Mouse (Mus musculus) forebrain, embryonic 16.5 days (tissue): ENCODE data around the gene Acvr1b. TPM values are rescaled to one million over a fixed set of nuclear protein-coding genes. Genes with fewer than 3 reads are reported as not detected.

Source experiments
- ATAC-seq: fragments of 200-750 bp; cut with Nextera tagmentation; 2 replicates; pipeline ENCODE4 v1.8.0; 2017; ENCODE audit warnings: mild to moderate bottlenecking, moderate library complexity
- H3K27ac ChIP-seq: fragments of 300-500 bp; sonication (generic); 2 replicates; pipeline ENCODE4 v1.5.1; 2014; ENCODE audit warnings: low read length, control low read depth
- H3K27me3 ChIP-seq: fragments of 300-500 bp; sonication (generic); replicated peaks from 2 replicates; pipeline ENCODE4 v1.6.1; 2014; ENCODE audit warnings: low read length; ENCODE audit not compliant: control insufficient read depth, insufficient read depth
- H3K36me3 ChIP-seq: fragments of 300-500 bp; sonication (generic); 2 replicates; pipeline ENCODE4 v1.6.1; 2014; ENCODE audit not compliant: control insufficient read depth, insufficient read depth
- H3K4me1 ChIP-seq: fragments of 300-500 bp; sonication (generic); replicated peaks from 2 replicates; pipeline ENCODE4 v1.6.1; 2014; ENCODE audit warnings: low read length; ENCODE audit not compliant: control insufficient read depth, insufficient read depth
- H3K4me2 ChIP-seq: fragments of 300-500 bp; sonication (generic); 2 replicates; pipeline ENCODE4 v1.6.1; 2014; ENCODE audit warnings: mild to moderate bottlenecking, low read length, control low read depth
- H3K4me3 ChIP-seq: fragments of 300-500 bp; sonication (generic); replicated peaks from 2 replicates; pipeline ENCODE4 v1.5.1; 2014; ENCODE audit warnings: mild to moderate bottlenecking, low read length, control low read depth
- H3K9ac ChIP-seq: fragments of 300-500 bp; sonication (generic); replicated peaks from 2 replicates; pipeline ENCODE4 v1.6.1; 2014; ENCODE audit warnings: low read depth, low read length, control low read depth
- H3K9me3 ChIP-seq: fragments of 300-500 bp; sonication (generic); 2 replicates; pipeline ENCODE4 v1.6.1; 2016; ENCODE audit warnings: low read length; ENCODE audit not compliant: control insufficient read depth
- WGBS: fragments of 180-500 bp; shearing (Covaris S2); extraction: QIAGEN DNeasy Blood & Tissue Kit; methylation state at CpG from one replicate; pipeline ENCODE4 v1.1.7; 2014; 5-methylcytosine and 5-hydroxymethylcytosine counted together
- polyA plus RNA-seq: library from polyadenylated mRNA; unstranded; fragments of >200 nt; fragmentation: Nextera tagmentation; extraction: Ambion mirVana; gene quantifications from 2 replicates; pipeline ENCODE4 v1.2.1, GENCODE M21; 2015

Gene Acvr1b
- polyA plus RNA-seq, 1 experiment from 2014 or later = 27.4 TPM

- 0 out of 2 replicates have a peak, but pooled peaks cover under 1% of the 10 kb centered on the region for H3K4me1 ChIP-seq
- no peak for ATAC-seq
- no peaks in the 10 kb centered on the region for H3K27me3 ChIP-seq
- no peaks in the 10 kb centered on the region for H3K36me3 ChIP-seq
- no peak overlapping the region for H3K27ac ChIP-seq
- WGBS = 90% methylated on average over 5 of the region's 5 CpGs
- no peak overlapping the region for H3K4me3 ChIP-seq
- no peak overlapping the region for H3K4me2 ChIP-seq
- no peaks in the 10 kb centered on the region for H3K9me3 ChIP-seq
- H3K9ac ChIP-seq = no peak overlapping the region
These were observed 4.0 kb upstream of the Acvr1b start for GRCm38 (mm10) chr15:101169910-101170309.

DNA sequence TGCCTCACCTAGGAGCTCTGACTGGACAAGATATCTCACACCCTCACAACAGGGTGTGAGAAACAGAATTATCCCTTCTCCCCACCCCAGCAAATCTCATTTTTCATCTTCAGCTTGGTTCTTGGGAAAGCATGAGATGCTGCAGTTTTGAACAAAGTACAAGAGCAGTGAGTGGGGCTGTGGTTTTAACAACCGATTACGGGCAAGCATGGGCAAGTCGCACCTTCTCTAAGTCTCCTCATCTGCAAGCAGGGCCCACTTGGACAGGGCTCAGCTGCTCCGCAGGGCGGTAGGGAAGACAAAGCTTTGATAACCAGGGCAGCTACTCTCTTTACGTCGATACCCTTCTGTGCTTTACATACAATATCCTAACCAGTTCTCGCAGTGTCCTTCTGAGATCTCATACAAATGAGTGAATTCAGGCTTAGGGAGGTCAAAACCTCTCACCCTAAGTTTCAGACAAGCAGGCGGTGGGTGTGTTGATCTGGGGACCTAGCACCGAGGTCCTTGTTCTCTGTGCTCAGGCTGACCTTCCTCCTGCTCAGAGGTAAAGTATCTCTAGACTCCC lies 3.4 kb upstream of the Acvr1b start:
- H3K4me3 ChIP-seq = no peak overlapping the region
- H3K9me3 ChIP-seq = no peaks in the 10 kb centered on the region
- H3K27me3 ChIP-seq = no peaks in the 10 kb centered on the region
- 79% methylated on average over 10 of the region's 10 CpGs for WGBS
- H3K4me2 ChIP-seq = no peak overlapping the region
- H3K9ac ChIP-seq = no peak overlapping the region
- no peak overlapping the region for H3K27ac ChIP-seq
- H3K36me3 ChIP-seq = no peaks in the 10 kb centered on the region
- H3K4me1 ChIP-seq = peaks cover 6% of the 10 kb centered on the region; the same call in 1 of the 2 replicates
- no peak for ATAC-seq

DNA sequence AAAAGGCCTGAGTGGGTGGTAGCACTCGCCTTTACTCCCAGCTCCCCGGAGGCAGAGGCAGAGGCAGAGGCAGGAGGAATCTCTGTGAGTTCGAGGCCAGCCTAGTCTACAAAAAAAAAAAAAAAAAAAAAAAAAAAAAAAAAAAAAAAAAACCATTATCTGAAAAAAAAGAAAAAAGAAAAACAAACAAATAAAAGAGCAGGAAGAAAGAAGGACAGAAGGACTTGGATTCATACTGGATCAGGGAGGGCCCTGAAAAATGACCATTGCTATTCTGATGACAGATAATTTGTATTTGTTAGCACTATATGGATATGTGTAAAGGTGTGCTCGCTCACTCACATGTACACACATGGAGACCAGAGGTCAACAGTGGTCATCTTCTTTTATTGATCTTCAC lies 2.6 kb upstream of the Acvr1b start:
- Histone ChIP-seq H3K36me3 (no peaks in the 10 kb centered on the region), H3K9me3 (no peaks in the 10 kb centered on the region), H3K4me3 (no peak overlapping the region), H3K9ac (no peak overlapping the region), H3K4me1 (peaks cover 13% of the 10 kb centered on the region), H3K27ac (no peak overlapping the region), H3K27me3 (no peaks in the 10 kb centered on the region), H3K4me2 (no peak overlapping the region)
- ATAC-seq = no peak
- 82% methylated on average over 4 of the region's 4 CpGs for WGBS

DNA sequence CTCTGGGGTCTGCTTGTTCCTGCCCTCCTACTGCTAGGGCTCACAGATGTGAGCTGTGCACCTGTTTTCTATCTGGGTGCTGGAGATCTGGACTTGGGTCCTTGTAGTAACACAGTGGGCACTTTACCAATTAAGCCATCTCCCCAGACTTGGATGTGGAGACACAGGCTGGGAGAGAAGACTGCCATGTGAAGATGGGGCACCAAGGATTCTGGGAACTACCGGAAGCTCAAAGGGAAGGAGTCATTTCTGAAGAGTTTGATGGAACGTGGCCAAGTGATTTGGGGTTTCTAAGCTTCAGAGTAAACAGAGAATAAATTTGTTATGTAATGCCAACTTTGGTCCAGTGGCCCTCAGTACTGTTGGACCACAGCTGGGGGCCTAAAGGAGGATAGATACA lies 1.9 kb upstream of the Acvr1b start:
- no peak overlapping the region for H3K4me3 ChIP-seq
- H3K9me3 ChIP-seq = no peaks in the 10 kb centered on the region
- WGBS = 81% methylated on average over 2 of the region's 2 CpGs
- H3K4me2 ChIP-seq = no peak overlapping the region
- no peaks in the 10 kb centered on the region for H3K27me3 ChIP-seq
- H3K27ac ChIP-seq = no peak overlapping the region
- H3K9ac ChIP-seq = no peak overlapping the region
- peaks cover 21% of the 10 kb centered on the region for H3K4me1 ChIP-seq
- no peak for ATAC-seq
- no peaks in the 10 kb centered on the region for H3K36me3 ChIP-seq

DNA sequence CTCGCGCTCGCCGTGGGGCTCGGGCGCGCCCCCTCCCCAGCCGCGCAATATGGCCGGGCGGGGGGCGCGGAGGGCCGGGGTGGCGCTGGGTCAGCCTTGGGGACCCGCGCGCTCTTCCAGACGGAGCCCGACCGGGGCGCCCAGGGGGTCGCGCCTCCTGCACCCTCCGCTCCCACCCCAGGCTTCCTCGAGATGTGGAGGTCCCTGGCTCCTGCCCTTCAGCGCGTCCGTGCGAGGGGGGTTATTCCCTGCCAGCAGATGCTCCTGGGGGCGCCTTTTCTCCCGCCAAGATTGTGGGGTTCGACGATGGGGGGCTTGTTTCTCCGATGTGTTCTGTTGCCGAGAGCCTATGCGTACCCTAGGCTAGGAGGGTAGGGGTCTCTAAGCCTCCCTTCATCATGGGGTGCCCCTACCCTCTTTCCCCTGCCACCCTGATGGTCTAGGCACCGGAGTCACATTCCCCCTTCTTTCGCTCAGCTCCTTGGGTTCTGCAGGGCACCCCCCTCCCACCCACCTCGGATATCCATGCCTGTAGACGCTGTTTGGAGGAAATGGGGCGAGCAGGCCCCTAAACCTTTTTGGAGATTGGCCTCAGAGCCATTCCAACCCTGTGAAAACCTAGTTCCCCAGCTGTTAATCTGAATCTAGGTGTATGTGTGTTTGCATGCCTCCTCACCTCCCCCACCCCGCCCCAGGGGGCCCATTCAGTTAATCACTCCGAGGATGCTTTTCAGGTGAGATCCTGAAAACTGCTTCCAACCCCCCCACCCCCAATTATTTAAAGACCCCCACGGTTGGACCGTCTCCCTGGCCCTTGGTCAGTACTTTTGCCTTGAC lies 645 bp downstream of the Acvr1b start:
- peak overlapping the region; percentile 68 for H3K4me3 ChIP-seq
- no peaks in the 10 kb centered on the region for H3K9me3 ChIP-seq
- H3K27ac ChIP-seq = peak overlapping the region; percentile 76
- no peaks in the 10 kb centered on the region for H3K36me3 ChIP-seq
- peak overlapping the region; percentile 86 for H3K9ac ChIP-seq
- no peaks in the 10 kb centered on the region for H3K27me3 ChIP-seq
- under 1% methylated on average over 44 of the region's 46 CpGs for WGBS
- peaks cover 39% of the 10 kb centered on the region for H3K4me1 ChIP-seq
- peak; percentile 62 for ATAC-seq
- H3K4me2 ChIP-seq = peak overlapping the region; percentile 74

DNA sequence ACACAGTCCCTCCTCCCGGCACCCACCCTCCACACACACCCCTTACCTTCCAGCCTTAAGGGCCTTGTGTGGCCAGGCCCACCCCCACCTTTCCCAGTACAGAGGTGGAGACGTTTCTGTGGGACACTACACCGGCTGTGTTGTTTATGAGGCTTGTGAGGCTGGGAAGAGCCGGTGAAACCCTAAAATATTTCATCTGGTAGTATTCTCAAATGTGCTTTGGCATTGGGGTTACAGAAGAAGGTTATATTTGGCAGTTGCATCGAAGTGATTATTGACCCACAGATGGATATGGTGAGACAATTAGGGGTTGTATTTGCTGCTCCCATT lies 1.2 kb downstream of the Acvr1b start:
- peak overlapping the region; percentile 74 for H3K4me2 ChIP-seq
- H3K9me3 ChIP-seq = no peaks in the 10 kb centered on the region
- WGBS = 6% methylated on average over 5 of the region's 5 CpGs
- H3K4me1 ChIP-seq = peaks cover 39% of the 10 kb centered on the region
- no peak for ATAC-seq
- no peaks in the 10 kb centered on the region for H3K27me3 ChIP-seq
- peak overlapping the region; percentile 68 for H3K4me3 ChIP-seq
- H3K36me3 ChIP-seq = no peaks in the 10 kb centered on the region
- peak overlapping the region; percentile 86 for H3K9ac ChIP-seq
- H3K27ac ChIP-seq = peak overlapping the region; percentile 35

GRCm38 (mm10) chr15:101175613-101176283 lies 1.9 kb downstream of the Acvr1b start:
- ATAC-seq = no peak
- peak overlapping the region; percentile 51; the same call in 1 of the 2 replicates for H3K27ac ChIP-seq
- whole genome bisulfite sequencing = 13% methylated on average over 17 of the region's 17 CpGs
- H3K4me3 ChIP-seq = peak overlapping the region; percentile 68
- H3K27me3 ChIP-seq = no peaks in the 10 kb centered on the region
- peak overlapping the region; percentile 74 for H3K4me2 ChIP-seq
- no peaks in the 10 kb centered on the region for H3K9me3 ChIP-seq
- peaks cover 39% of the 10 kb centered on the region for H3K4me1 ChIP-seq
- H3K36me3 ChIP-seq = no peaks in the 10 kb centered on the region
- peak overlapping the region; percentile 86 for H3K9ac ChIP-seq

GRCm38 (mm10) chr15:101176284-101176680 lies 2.4 kb downstream of the Acvr1b start:
- no peak for ATAC-seq
- Histone ChIP-seq H3K4me3 (peak overlapping the region; percentile 68), H3K9me3 (no peaks in the 10 kb centered on the region), H3K9ac (peak overlapping the region; percentile 86), H3K27ac (peak overlapping the region; percentile 51; the same call in 1 of the 2 replicates), H3K36me3 (no peaks in the 10 kb centered on the region), H3K27me3 (no peaks in the 10 kb centered on the region), H3K4me2 (peak overlapping the region; percentile 74), H3K4me1 (peaks cover 41% of the 10 kb centered on the region)
- 47% methylated on average over 3 of the region's 3 CpGs for WGBS
